ENCODE assay signal across 1 mouse cellular context in the genomic region with DNA sequence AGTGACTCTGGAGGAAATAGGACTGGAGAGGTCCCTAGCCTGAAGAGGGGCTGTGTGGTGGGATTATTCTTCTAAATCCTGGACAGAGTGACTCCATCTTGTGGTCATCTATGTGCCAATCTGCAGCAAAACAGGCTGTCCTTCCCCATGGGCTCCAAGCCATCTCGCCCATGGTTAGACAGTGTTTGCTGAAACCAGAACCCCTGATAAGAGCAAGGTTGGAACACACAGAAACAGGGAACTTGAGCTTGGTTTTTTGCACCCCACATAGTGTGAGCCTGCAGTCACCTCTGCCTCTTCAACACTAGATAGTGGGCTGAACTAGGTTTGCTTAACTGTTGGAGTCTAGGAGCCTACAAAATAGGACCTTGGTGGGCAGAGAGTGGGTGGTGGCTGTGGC.
TF ChIP-seq lines count a peak whose summit lies in the region.

No protein-coding gene starts in this region.

TF ChIP-seq in MEL, 35 proteins besides CTCF, POLR2A, EP300 and RAD21 (continued from another document):
- TF ChIP-seq SMC3 (IDR thresholded peaks at IDR 0.05; ENCODE audit: low read depth, low read length) (no peak), USF2 (IDR thresholded peaks at IDR 0.05; ENCODE audit: borderline replicate concordance in 1 of 2, insufficient read depth in 1 of 2, low read depth in 1 of 2, low read length in 2 of 2) (no peak)
